Mouse (Mus musculus): Measurements from ENCODE around the gene Elovl7. TPM values are rescaled to one million over a fixed set of nuclear protein-coding genes. Genes with fewer than 3 reads are reported as not detected.

Gene Elovl7
- 0.23 TPM in 1 of 2 replicates, not detected in the other for total RNA-seq (2014; fragmentation: Nextera tagmentation)
- total RNA-seq (2017), result 0.33 and 0.35 TPM in 2 replicates
- polyA plus RNA-seq (2012), result not detected in 2 replicates

DNA sequence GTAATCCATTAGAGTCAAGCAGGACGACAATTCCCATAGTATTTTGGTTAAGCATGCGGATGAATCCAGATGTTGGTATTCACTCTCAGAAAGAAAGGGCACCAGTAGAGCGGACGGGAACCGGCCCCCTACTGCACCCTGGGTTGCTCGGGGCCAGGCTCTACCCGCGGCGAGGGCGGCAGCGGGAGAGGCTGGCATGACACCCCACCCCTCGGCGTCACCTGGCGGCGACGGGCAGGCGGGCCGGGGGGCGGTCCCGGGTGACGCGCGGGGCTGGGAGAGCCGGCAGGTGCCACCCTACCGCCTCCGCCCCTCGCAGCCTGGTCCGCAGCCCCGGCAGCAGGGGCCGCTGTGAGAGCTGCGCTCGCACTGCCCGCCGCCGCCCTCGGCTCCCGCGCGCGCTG is at the start of gene Elovl7:
TSS of gene Elovl7 (plus strand) at position 324 of the 404 bp plus-strand sequence.
- TF ChIP-seq GATA2 (IDR thresholded peaks at IDR 0.05; ENCODE audit: borderline replicate concordance, low read depth, low read length) (no peak), GATA1 (IDR thresholded peaks at IDR 0.05; ENCODE audit: borderline replicate concordance, low read length) (no peak), POLR2AphosphoS5 (IDR thresholded peaks at IDR 0.05; ENCODE audit: insufficient replicate concordance, low read depth, low read length) (no peak), TAL1 (conservative IDR thresholded peaks at IDR 0.05; ENCODE audit: low read depth, low read length) (no peak), CTCF (IDR thresholded peaks at IDR 0.05; ENCODE audit: low read depth, low read length) (no peak)
- DNase-seq (ENCODE audit: low spot score) (peak; percentile 29), ATAC-seq (ENCODE audit: extremely low read depth, insufficient number of reproducible peaks, low FRiP score, poor library complexity, severe bottlenecking) (no peak)
- Histone ChIP-seq H3K36me3 (replicated peaks) (no peaks in the 10 kb centered on the region), H3K27me3 (ENCODE audit: insufficient read depth, low read length) (peaks cover 45% of the 10 kb centered on the region), H3K9me3 (replicated peaks) (no peaks in the 10 kb centered on the region), H3K4me1 (ENCODE audit: insufficient read depth, low read depth, low read length) (peaks cover 37% of the 10 kb centered on the region), H3K4me3 (ENCODE audit: low read depth, low read length) (peak within 1 kb of the TSS; percentile 70)

- peaks cover 59% of the 10 kb centered on the region for H3K36me3 ChIP-seq (replicated peaks)
- H3K4me3 ChIP-seq (ENCODE audit: low read depth, low read length), result no peak overlapping the region
- TF ChIP-seq TAL1 (conservative IDR thresholded peaks at IDR 0.05; ENCODE audit: low read depth, low read length), result no peak
- TF ChIP-seq GATA1 (IDR thresholded peaks at IDR 0.05; ENCODE audit: borderline replicate concordance, low read length), result no peak
- TF ChIP-seq POLR2AphosphoS5 (IDR thresholded peaks at IDR 0.05; ENCODE audit: insufficient replicate concordance, low read depth, low read length), result no peak
- no peak for TF ChIP-seq GATA2 (IDR thresholded peaks at IDR 0.05; ENCODE audit: borderline replicate concordance, low read depth, low read length)
- TF ChIP-seq CTCF (IDR thresholded peaks at IDR 0.05; ENCODE audit: low read depth, low read length), result no peak
- no peaks in the 10 kb centered on the region for H3K27me3 ChIP-seq (ENCODE audit: insufficient read depth, low read length)
- ATAC-seq (ENCODE audit: extremely low read depth, insufficient number of reproducible peaks, low FRiP score, poor library complexity, severe bottlenecking) (no peak), DNase-seq (ENCODE audit: low spot score) (no peak)
- H3K4me1 ChIP-seq (ENCODE audit: insufficient read depth, low read depth, low read length), result peaks cover 5% of the 10 kb centered on the region
- H3K9me3 ChIP-seq (replicated peaks), result no peaks in the 10 kb centered on the region
Observed at GRCm38 (mm10) chr13:108164621-108165020, 49.6 kb upstream of the Elovl7 start.

DNA sequence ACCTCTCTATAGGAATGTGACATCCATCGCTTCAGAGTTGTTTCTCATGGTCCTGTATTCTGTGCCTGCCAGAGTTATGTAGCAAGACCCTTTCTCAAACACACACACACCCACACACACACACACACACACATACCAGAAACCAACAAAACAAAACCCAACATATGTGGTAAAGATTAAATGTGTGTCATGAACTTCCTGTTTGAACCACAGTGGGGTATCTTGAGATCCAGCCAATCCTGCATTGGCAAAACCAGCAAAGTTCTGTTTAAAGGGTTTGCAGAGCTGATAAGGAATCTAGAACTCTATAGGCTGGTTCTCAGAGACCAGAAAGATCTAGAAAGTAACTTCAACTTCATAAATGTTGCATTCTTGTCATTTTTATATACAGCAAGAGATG is 44.2 kb upstream of the Elovl7 start:
- no peaks in the 10 kb centered on the region for H3K9me3 ChIP-seq (replicated peaks)
- H3K4me1 ChIP-seq (ENCODE audit: insufficient read depth, low read depth, low read length), result no peaks in the 10 kb centered on the region
- ATAC-seq (ENCODE audit: extremely low read depth, insufficient number of reproducible peaks, low FRiP score, poor library complexity, severe bottlenecking) (peak; percentile 40; the same call in 1 of the 2 replicates), DNase-seq (ENCODE audit: low spot score) (no peak)
- no peaks in the 10 kb centered on the region for H3K27me3 ChIP-seq (ENCODE audit: insufficient read depth, low read length)
- H3K4me3 ChIP-seq (ENCODE audit: low read depth, low read length), result no peak overlapping the region
- no peak for TF ChIP-seq POLR2AphosphoS5 (IDR thresholded peaks at IDR 0.05; ENCODE audit: insufficient replicate concordance, low read depth, low read length)
- TF ChIP-seq GATA2 (IDR thresholded peaks at IDR 0.05; ENCODE audit: borderline replicate concordance, low read depth, low read length), result no peak
- no peak for TF ChIP-seq CTCF (IDR thresholded peaks at IDR 0.05; ENCODE audit: low read depth, low read length)
- no peak for TF ChIP-seq TAL1 (conservative IDR thresholded peaks at IDR 0.05; ENCODE audit: low read depth, low read length)
- no peak for TF ChIP-seq GATA1 (IDR thresholded peaks at IDR 0.05; ENCODE audit: borderline replicate concordance, low read length)
- H3K36me3 ChIP-seq (replicated peaks), result peaks cover 77% of the 10 kb centered on the region

- DNase-seq (ENCODE audit: low spot score), result no peak
- peaks cover 78% of the 10 kb centered on the region for H3K36me3 ChIP-seq (replicated peaks)
- TF ChIP-seq GATA2 (IDR thresholded peaks at IDR 0.05; ENCODE audit: borderline replicate concordance, low read depth, low read length) (no peak), GATA1 (IDR thresholded peaks at IDR 0.05; ENCODE audit: borderline replicate concordance, low read length) (no peak), TAL1 (conservative IDR thresholded peaks at IDR 0.05; ENCODE audit: low read depth, low read length) (no peak), POLR2AphosphoS5 (IDR thresholded peaks at IDR 0.05; ENCODE audit: insufficient replicate concordance, low read depth, low read length) (no peak), CTCF (IDR thresholded peaks at IDR 0.05; ENCODE audit: low read depth, low read length) (no peak)
Observed at GRCm38 (mm10) chr13:108170511-108170910, 43.7 kb upstream of the Elovl7 start.

DNA sequence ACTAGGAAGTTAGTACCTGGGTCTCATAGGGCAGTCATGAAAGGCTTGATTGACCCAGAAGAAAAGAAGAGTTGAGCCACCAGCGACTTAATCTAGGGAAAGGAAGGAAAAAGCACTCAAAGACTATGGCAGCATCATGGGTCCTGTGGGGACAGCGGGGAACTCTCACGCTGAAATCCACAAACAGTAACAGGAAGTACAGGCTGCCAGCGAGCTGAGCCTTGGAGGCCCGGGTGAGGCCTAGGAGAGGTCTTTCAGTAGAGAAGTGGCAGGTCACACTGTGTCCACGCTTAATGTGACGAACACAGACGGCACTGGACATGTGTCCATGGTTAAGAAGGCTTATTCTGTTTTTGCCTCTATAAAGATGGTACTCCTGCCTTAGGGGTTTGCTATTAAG is 34.6 kb upstream of the Elovl7 start:
- Histone ChIP-seq H3K36me3 (replicated peaks) (peaks cover 77% of the 10 kb centered on the region), H3K4me3 (ENCODE audit: low read depth, low read length) (no peak overlapping the region), H3K4me1 (ENCODE audit: insufficient read depth, low read depth, low read length) (no peaks in the 10 kb centered on the region), H3K27me3 (ENCODE audit: insufficient read depth, low read length) (no peaks in the 10 kb centered on the region), H3K9me3 (replicated peaks) (no peaks in the 10 kb centered on the region)
- TF ChIP-seq GATA2 (IDR thresholded peaks at IDR 0.05; ENCODE audit: borderline replicate concordance, low read depth, low read length) (no peak), TAL1 (conservative IDR thresholded peaks at IDR 0.05; ENCODE audit: low read depth, low read length) (no peak), CTCF (IDR thresholded peaks at IDR 0.05; ENCODE audit: low read depth, low read length) (no peak), POLR2AphosphoS5 (IDR thresholded peaks at IDR 0.05; ENCODE audit: insufficient replicate concordance, low read depth, low read length) (no peak), GATA1 (IDR thresholded peaks at IDR 0.05; ENCODE audit: borderline replicate concordance, low read length) (no peak)
- DNase-seq (ENCODE audit: low spot score), result no peak
- ATAC-seq (ENCODE audit: extremely low read depth, insufficient number of reproducible peaks, low FRiP score, poor library complexity, severe bottlenecking), result no peak

More at GRCm38 (mm10) chr13:108170511-108170910, 43.7 kb upstream of the Elovl7 start:
- Histone ChIP-seq H3K9me3 (replicated peaks) (no peaks in the 10 kb centered on the region), H3K27me3 (ENCODE audit: insufficient read depth, low read length) (no peaks in the 10 kb centered on the region), H3K4me3 (ENCODE audit: low read depth, low read length) (no peak overlapping the region), H3K4me1 (ENCODE audit: insufficient read depth, low read depth, low read length) (no peaks in the 10 kb centered on the region)
- no peak for ATAC-seq (ENCODE audit: extremely low read depth, insufficient number of reproducible peaks, low FRiP score, poor library complexity, severe bottlenecking)

DNA sequence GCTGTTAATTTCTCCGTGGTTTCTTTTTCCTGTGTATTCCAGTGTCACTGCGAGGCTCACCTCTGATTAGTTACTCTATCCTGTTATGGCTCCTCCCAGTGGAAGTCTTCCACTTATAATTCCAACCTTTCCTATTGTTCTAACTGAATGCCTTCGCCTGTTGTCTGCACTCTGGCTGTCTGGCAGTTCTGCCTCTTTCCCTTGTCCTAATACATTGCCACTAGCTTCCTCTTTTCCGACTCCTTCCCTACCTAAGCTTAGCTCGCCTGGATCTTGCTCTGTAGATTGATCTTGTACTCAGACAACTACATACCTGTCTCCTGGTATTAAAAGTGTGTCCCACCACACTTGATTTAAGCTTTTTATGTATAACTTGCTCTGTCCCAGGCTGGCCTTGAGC is 33.4 kb upstream of the Elovl7 start:
- Histone ChIP-seq H3K36me3 (replicated peaks) (peaks cover 81% of the 10 kb centered on the region), H3K4me3 (ENCODE audit: low read depth, low read length) (no peak overlapping the region), H3K9me3 (replicated peaks) (no peaks in the 10 kb centered on the region), H3K4me1 (ENCODE audit: insufficient read depth, low read depth, low read length) (no peaks in the 10 kb centered on the region), H3K27me3 (ENCODE audit: insufficient read depth, low read length) (no peaks in the 10 kb centered on the region)
- no peak for TF ChIP-seq GATA2 (IDR thresholded peaks at IDR 0.05; ENCODE audit: borderline replicate concordance, low read depth, low read length)
- TF ChIP-seq POLR2AphosphoS5 (IDR thresholded peaks at IDR 0.05; ENCODE audit: insufficient replicate concordance, low read depth, low read length), result no peak
- TF ChIP-seq GATA1 (IDR thresholded peaks at IDR 0.05; ENCODE audit: borderline replicate concordance, low read length), result no peak
- no peak for ATAC-seq (ENCODE audit: extremely low read depth, insufficient number of reproducible peaks, low FRiP score, poor library complexity, severe bottlenecking)
- no peak for DNase-seq (ENCODE audit: low spot score)
